ENCODE assay signal across 27 mouse cellular contexts in genomic region chr14:60657891-60658290, GRCm38 (mm10). TPM values are rescaled to one million over a fixed set of nuclear protein-coding genes. Genes with fewer than 3 reads are reported as not detected.
A peak's percentile ranks its signal among the peaks of the same experiment; 100 is the strongest.
DNase-seq lines count a peak whose midpoint lies in the region; ATAC-seq and TF ChIP-seq lines count a peak whose summit lies in the region.
"Had no signal": no experiment of that assay in that cellular context is flagged by ENCODE, and none has a peak within 500 bp of the region (broad histone marks: within the 10 kb centered on the region; RNA-seq: fewer than 3 reads in every experiment).

No protein-coding gene starts in this region.

- H3K27ac ChIP-seq in embryonic fibroblast, embryonic 13.5 days (ENCODE audit: insufficient read depth, low read length): peak overlapping the region; percentile 64; the same call in 1 of the 2 replicates
- H3K27ac ChIP-seq in liver, embryonic 16.5 days (ENCODE audit: low read length): peak overlapping the region; percentile 24; the same call in 1 of the 2 replicates
- H3K27ac ChIP-seq in embryonic facial prominence, embryonic 10.5 days (replicated peaks): no peak overlapping the region
- H3K27ac ChIP-seq: embryonic facial prominence, embryonic 13.5 days; forebrain, embryonic 13.5 days; heart, embryonic 10.5 days; heart, embryonic 15.5 days; kidney, embryonic 15.5 days; lung, embryonic 15.5 days; midbrain, embryonic 10.5 days; midbrain, embryonic 15.5 days had no signal

- H3K9ac ChIP-seq in liver, embryonic 16.5 days (ENCODE audit: low read depth, low read length): no peak overlapping the region
- H3K9ac ChIP-seq: embryonic facial prominence, embryonic 13.5 days; forebrain, embryonic 13.5 days; heart, embryonic 15.5 days; kidney, embryonic 15.5 days; lung, embryonic 15.5 days; midbrain, embryonic 15.5 days had no signal

- no peak overlapping the region for H3K4me3 ChIP-seq in embryonic fibroblast, embryonic 13.5 days (ENCODE audit: insufficient read depth, low read length)
- no peak overlapping the region for H3K4me3 ChIP-seq in liver, embryonic 16.5 days (ENCODE audit: low read depth, low read length)
- H3K4me3 ChIP-seq in embryonic facial prominence, embryonic 10.5 days: no peak overlapping the region
- H3K4me3 ChIP-seq: embryonic facial prominence, embryonic 13.5 days; erythroblast, embryonic 14.5 days; forebrain, embryonic 13.5 days; heart, embryonic 10.5 days; heart, embryonic 15.5 days; kidney, embryonic 15.5 days; lung, embryonic 15.5 days; midbrain, embryonic 10.5 days; midbrain, embryonic 15.5 days had no signal

- no peak for TF ChIP-seq POLR2A in embryonic fibroblast, embryonic 13.5 days (IDR thresholded peaks at IDR 0.05; ENCODE audit: low read depth, low read length)

- peak; percentile 55 for DNase-seq in adrenal gland, postnatal 10 days
- DNase-seq in adrenal gland, postnatal 4 days (ENCODE audit: low spot score in 2 of 2): no peak
- DNase-seq in adrenal gland, postnatal 14 days: peak; percentile 65
- DNase-seq in thymus, postnatal 10 days (ENCODE audit: low spot score in 2 of 2): no peak
- no peak for DNase-seq in embryonic facial prominence, embryonic 10.5 days (ENCODE audit: low spot score)
- DNase-seq: cerebellum, adult 11-12 months; cerebellum, adult 9-11 months; embryo, embryonic 11 days; gastrocnemius, postnatal 10 days; kidney, adult 18-20 months; kidney, postnatal 4 days; right cerebral cortex, adult 18-20 months; spleen, adult 18-20 months; thymus, postnatal 25 days had no signal

- H3K4me1 ChIP-seq in embryonic fibroblast, embryonic 13.5 days (ENCODE audit: control insufficient read depth, insufficient read depth, low read length): no peaks in the 10 kb centered on the region; the same call in 1 of the 2 replicates
- H3K4me1 ChIP-seq in liver, embryonic 16.5 days (ENCODE audit: control insufficient read depth, low read depth, low read length): peaks cover 64% of the 10 kb centered on the region
- peaks cover 9% of the 10 kb centered on the region for H3K4me1 ChIP-seq in embryonic facial prominence, embryonic 10.5 days
- H3K4me1 ChIP-seq: midbrain, embryonic 15.5 days had no signal

- WGBS in liver, embryonic 16.5 days (ENCODE audit: insufficient replicate concordance): 39% methylated on average over 2 of the region's 2 CpGs
- 80% methylated on average over 2 of the region's 2 CpGs for WGBS in embryonic facial prominence, embryonic 10.5 days

- H3K27me3 ChIP-seq in liver, embryonic 16.5 days (ENCODE audit: control insufficient read depth, insufficient read depth, low read depth, low read length): no peaks in the 10 kb centered on the region
- H3K27me3 ChIP-seq in embryonic facial prominence, embryonic 10.5 days (replicated peaks; ENCODE audit: low read depth, poor library complexity, severe bottlenecking): no peaks in the 10 kb centered on the region
- H3K27me3 ChIP-seq: embryonic facial prominence, embryonic 13.5 days; forebrain, embryonic 13.5 days; heart, embryonic 15.5 days; kidney, embryonic 15.5 days; lung, embryonic 15.5 days; midbrain, embryonic 15.5 days had no signal

- 0 out of 2 replicates have a peak overlapping the region, but pooled peaks have one; percentile 14 for H3K4me2 ChIP-seq in liver, embryonic 16.5 days (ENCODE audit: low read depth, low read length)
- H3K4me2 ChIP-seq: embryonic facial prominence, embryonic 13.5 days; forebrain, embryonic 13.5 days; heart, embryonic 15.5 days; kidney, embryonic 15.5 days; lung, embryonic 15.5 days; midbrain, embryonic 15.5 days had no signal

- H3K9me3 ChIP-seq in liver, embryonic 16.5 days (replicated peaks; ENCODE audit: control insufficient read depth, low read length): 0 out of 2 replicates have a peak, but pooled peaks cover 2% of the 10 kb centered on the region
- no peaks in the 10 kb centered on the region for H3K9me3 ChIP-seq in embryonic facial prominence, embryonic 10.5 days
- H3K9me3 ChIP-seq: embryonic facial prominence, embryonic 13.5 days; forebrain, embryonic 13.5 days; heart, embryonic 10.5 days; heart, embryonic 15.5 days; kidney, embryonic 15.5 days; lung, embryonic 15.5 days; midbrain, embryonic 15.5 days had no signal

- TF ChIP-seq CTCF in embryonic fibroblast, embryonic 13.5 days (IDR thresholded peaks at IDR 0.05; ENCODE audit: borderline replicate concordance, insufficient read depth, low read length): no peak

- no peaks in the 10 kb centered on the region for H3K36me3 ChIP-seq in liver, embryonic 16.5 days (ENCODE audit: control insufficient read depth, insufficient read depth)
- H3K36me3 ChIP-seq in embryonic facial prominence, embryonic 10.5 days (replicated peaks): peaks cover 29% of the 10 kb centered on the region
- H3K36me3 ChIP-seq: embryonic facial prominence, embryonic 13.5 days; heart, embryonic 10.5 days; heart, embryonic 15.5 days; lung, embryonic 15.5 days; midbrain, embryonic 15.5 days had no signal

- no peak for ATAC-seq in liver, embryonic 16.5 days (ENCODE audit: low read depth)
- ATAC-seq: CD4-positive, CD25-positive, alpha-beta regulatory T cell, adult 4 months; forebrain, embryonic 13.5 days; hindbrain, embryonic 16.5 days; midbrain, embryonic 15.5 days had no signal

RNA-seq across cellular contexts. Expression of gene Spata13, which starts 24.1 kb away (rescaled TPM):
- total RNA-seq in adrenal gland, postnatal 10 days (2021): 100 to 1,000 TPM in 1 of 2 experiments, 10 to 100 TPM in 1; 79.0 to 103 TPM
- 100 to 1,000 TPM; 140 to 145 TPM for total RNA-seq in adrenal gland, postnatal 4 days (2021)
- total RNA-seq in adrenal gland, postnatal 14 days (2021): 110 and 120 TPM in 2 replicates
- polyA plus RNA-seq in embryonic fibroblast, embryonic 13.5 days (2011; ENCODE audit: insufficient read length, low read depth, missing spikeins): 11.1 and 12.5 TPM in 2 replicates
- 20.5 and 21.5 TPM in 2 replicates for polyA plus RNA-seq in liver, embryonic 16.5 days (2015; fragmentation: Nextera tagmentation; extraction: Ambion mirVana)
- polyA plus RNA-seq in embryonic facial prominence, embryonic 10.5 days (2016; fragmentation: Nextera tagmentation; extraction: Ambion mirVana): 28.2 and 39.6 TPM in 2 replicates

Comparison
In these comparisons a context has a peak if more than half of its experiments do, and no peak if none do; other contexts are left out.
1. DNase-seq: peak in adrenal gland, postnatal 10 days (single experiment) and adrenal gland, postnatal 14 days (single experiment); none in adrenal gland, postnatal 4 days (0 of 2), thymus, postnatal 10 days (0 of 2) and embryonic facial prominence, embryonic 10.5 days (single experiment).